Mouse (Mus musculus): ENCODE measurements around the gene Acap1.
"Not testable (repeated sequence)": the region's sequence is repeated elsewhere in the genome, so short reads cannot be mapped to it uniquely, and the experiment has no call there.

Gene Acap1

GRCm38 (mm10) chr11:69895291-69895690, at the start of gene Acap1:
Acap1 (minus strand) TSS chr11:69895539.
- DNase-seq (ENCODE audit: low read depth, low spot score), result no peak

- no peak for DNase-seq (ENCODE audit: low read depth, low spot score)
Measured at GRCm38 (mm10) chr11:69940962-69941361, 45.6 kb upstream of the Acap1 start.

- DNase-seq (ENCODE audit: low read depth, low spot score), result no peak
Measured at GRCm38 (mm10) chr11:69939731-69940130, 44.4 kb upstream of the Acap1 start.

DNA sequence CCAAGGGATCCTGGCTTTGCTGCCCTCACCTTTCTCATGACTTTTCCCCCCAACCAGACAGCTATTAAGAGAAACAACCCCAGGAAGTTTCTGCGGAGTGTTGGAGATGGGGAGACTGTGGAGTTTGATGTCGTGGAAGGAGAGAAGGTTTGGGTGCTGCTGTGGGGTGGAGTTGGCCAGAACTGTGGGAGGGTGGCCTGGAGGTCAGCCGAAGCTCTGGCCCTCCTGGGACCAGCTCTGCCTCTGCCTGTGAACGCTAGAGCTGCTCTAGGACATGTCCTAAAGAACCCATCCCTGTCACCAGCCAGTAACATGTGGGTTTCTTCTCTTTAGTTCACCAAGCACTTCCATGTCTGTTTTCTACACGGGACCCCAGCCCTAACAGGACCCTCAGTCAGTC, 43.8 kb upstream of the Acap1 start:
- no peak for DNase-seq (ENCODE audit: low read depth, low spot score)

GRCm38 (mm10) chr11:69938401-69938979, 43.2 kb upstream of the Acap1 start:
- DNase-seq (ENCODE audit: low read depth, low spot score), result no peak

DNA sequence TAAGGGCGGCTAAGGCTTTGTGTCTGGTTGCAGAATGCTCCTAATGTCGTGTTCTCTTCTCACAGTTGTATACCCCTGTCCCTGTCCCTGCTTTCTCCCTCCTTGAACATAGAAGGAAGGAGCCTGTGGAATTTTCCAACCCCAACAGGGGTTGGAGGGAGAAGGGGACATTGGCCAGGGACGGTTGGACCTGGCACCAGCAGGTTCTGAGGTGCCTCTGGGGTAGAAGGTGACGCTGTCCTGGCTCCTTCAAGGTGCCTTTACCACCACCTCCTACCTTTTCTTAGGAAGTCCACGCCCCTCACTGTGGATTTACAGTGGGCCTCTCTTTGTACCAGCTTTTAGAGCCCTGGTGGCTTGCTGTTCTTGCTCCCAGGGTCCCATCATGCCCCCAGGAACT, 42.5 kb upstream of the Acap1 start:
- DNase-seq (ENCODE audit: low read depth, low spot score), result no peak

DNA sequence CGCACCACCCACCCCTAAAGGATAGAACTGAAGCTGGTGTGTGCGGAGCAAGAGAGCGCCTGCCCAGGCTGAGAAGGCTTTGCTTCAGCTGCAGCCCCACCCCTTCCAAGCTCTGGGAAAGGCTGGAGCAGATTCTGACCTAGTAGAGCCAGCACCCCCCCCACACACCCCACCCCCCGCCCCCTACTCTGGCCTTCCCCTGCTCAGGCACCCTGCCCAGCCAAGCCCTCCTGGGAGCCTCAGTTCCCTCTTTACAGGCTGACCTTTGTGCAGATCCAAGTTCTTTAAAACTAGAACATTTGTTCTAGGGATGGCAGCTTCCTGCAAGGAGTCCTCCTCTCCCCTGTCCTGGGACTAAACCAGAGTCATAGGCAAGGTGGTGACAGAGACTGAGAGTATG, 42.0 kb upstream of the Acap1 start:
- no peak for DNase-seq (ENCODE audit: low read depth, low spot score)

GRCm38 (mm10) chr11:69936714-69937347, 41.5 kb upstream of the Acap1 start:
- DNase-seq (ENCODE audit: low read depth, low spot score), result no peak

GRCm38 (mm10) chr11:69936156-69936555, 40.8 kb upstream of the Acap1 start:
- DNase-seq (ENCODE audit: low read depth, low spot score), result no peak

DNA sequence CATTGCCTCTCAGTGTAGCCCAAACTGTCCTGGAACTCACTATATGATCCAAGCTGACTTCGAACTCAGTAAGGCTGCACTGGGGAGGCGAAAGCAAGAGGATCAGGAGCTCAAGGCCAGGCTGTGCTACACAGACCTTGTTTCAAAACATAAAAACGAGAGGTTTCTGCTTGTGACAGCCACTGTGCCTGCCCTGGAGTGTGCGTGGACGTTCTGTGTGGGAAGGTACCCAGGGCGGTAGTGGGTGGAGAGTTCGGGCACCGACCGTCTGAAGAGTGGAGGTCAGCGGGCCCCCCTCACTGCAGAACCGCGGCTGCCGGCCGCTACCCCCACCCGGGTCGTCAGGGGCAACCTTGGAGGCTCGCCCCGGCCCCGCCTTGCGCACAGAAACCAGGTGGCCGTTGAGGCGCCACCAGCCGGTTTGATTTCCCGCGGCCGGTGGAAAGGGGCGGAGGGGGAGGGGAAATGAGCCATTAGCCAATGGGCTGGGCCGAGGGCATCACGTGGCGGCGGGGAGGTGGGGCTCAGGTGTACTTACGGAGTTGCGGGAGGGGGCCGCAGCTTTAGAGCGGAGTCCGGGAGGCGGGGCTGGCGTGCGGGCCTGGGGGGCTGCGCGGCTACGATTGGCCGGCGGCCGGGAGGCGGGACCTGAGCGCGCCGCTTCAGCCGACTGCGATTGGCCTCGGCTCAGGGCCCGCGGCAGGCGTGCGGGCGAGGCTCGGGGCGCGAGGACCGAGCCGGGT, 40.0 kb upstream of the Acap1 start, which contains the start of gene Ybx2:
Ybx2 (plus strand) TSS at position 660 of the 743 bp plus-strand sequence.
- DNase-seq (ENCODE audit: low read depth, low spot score), result peak; percentile 77

GRCm38 (mm10) chr11:69934681-69935080, 39.3 kb upstream of the Acap1 start:
- DNase-seq (ENCODE audit: low read depth, low spot score), result no peak

DNA sequence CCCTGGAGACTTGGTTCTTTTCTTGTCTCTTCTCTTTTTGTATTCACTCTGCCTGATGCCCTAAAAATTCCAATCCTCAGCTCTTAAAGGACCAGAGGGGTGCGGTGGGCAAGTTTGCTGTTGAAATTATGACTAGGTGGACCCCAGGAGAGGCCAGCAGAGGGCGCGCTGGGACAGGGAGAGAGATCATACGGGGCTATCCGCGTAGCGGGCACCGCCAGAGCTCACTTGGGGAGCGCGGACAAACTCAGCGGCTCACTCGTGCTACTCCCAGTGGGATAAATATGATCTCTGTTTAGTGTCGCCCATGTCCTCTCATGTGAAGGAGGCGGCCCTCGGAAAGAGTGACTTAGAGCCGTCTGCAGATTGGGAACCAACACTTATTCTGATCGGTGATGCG, 38.8 kb upstream of the Acap1 start:
- peak; percentile 71 for DNase-seq (ENCODE audit: low read depth, low spot score)

DNA sequence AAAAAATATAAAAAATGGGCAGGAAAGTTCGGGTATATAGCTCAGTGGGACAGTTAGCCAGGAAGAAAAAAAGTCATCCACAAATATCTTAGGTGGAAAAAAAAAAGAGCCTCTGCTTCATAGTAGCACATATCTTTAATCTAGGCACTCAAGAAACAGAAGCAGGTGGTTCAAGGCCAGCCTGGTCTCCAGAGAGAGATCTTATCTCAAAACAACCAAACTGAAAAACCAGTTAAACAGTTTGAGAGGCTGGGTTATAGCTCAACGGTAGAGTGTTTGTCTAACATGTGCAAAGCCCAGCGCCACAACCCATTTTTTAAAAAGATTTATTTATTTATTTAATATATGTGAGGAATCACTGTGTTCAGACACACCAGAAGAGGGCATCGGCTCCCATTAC, 37.7 kb upstream of the Acap1 start:
- no peak for DNase-seq (ENCODE audit: low read depth, low spot score)

DNA sequence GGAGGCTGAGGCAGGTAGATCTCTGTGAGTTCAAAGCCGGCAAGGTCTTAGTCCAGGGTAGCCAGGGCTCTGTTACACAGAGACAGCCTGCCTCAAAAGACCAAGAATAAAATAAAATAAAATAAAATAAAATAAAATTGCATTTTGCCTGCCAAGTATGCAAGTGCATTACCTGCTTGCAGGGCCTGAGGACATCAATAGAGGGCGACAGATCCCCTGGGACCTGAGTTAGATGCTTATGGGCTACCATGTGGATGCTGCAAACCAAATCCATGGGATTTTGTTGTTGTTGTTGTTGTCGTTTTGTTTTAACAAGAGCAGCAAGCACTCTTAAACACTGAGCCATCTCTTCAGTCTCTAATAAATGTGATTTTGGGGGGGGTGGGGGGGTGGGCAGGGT, 36.9 kb upstream of the Acap1 start:
- no peak for DNase-seq (ENCODE audit: low read depth, low spot score)

DNA sequence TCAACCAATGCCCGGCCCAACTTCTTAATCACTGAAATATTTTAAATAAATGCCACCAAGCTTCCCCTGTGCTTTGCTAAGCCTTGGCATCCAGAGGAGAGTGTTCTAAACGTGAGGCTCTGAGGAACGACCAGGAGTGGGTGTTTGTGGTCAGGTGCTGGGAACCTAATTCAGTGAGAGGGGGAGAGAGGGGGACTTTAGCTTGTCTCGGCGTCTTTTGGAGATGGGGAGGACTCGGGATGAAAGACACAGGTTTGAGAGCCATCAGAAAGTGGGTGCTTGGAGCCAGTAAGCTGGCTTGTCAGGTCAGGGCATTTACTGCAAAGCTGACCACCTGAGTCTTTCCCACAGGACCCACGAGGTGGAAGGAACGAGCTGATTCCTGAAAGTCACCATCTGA, 36.4 kb upstream of the Acap1 start:
- DNase-seq (ENCODE audit: low read depth, low spot score), result no peak

GRCm38 (mm10) chr11:69930967-69931537, 35.7 kb upstream of the Acap1 start:
- DNase-seq (ENCODE audit: low read depth, low spot score), result no peak

DNA sequence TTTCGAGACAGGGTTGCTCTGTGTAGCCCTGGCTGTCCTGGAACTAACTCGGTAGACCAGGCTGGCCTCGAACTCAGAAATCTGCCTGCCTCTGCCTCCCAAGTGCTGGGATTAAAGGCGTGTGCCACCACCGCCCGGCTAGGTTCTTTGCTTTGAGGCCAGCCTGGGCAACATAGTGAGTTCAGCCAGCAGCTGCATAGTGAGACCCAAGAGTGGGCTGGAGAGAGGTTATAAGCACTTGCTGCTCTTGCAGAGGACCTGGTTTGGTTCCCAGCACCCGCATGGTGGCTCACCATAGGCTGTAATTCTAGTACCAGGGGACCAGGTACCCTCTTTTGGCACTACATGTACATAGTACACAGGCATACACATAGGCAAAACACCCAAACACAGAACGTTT, 34.8 kb upstream of the Acap1 start:
- not testable (repeated sequence) for DNase-seq (ENCODE audit: low read depth, low spot score)

DNA sequence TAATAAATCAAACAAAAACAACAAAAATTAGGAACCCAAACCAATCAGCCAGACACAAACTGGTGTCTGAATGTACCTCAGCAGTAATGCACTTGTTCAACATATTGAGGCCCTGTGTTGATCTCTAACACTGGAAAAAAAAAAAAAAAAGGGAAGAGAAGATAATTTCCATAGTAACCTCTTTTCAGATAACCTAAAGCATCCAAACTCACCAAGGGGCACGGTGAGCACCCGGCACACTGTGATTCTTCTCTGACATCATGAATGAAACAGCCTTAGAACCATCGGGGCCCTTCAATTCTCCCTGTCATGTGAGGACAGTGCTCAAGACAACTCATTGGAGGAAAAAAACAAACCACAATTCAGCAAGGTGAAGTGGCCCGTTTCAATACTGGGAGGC, 34.4 kb upstream of the Acap1 start:
- DNase-seq (ENCODE audit: low read depth, low spot score), result no peak

DNA sequence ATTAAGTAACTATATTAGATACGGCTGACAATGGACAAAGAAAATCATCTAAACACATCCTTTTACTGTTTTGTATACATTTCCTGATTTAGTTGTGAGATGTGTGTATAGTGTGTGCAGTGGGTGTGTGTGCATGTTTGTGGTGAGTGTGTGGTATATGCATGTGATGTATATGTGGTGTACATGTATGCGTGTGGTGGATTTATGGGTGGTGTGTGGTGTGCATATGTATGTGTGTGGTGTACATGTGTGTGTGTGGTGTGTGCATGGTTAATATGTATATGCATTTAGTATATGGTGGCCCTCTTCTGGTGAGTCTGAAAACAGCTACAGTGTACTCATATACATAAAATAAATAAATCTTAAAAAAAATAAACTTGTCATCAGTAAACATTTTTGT, 32.2 kb upstream of the Acap1 start:
- DNase-seq (ENCODE audit: low read depth, low spot score), result no peak

DNA sequence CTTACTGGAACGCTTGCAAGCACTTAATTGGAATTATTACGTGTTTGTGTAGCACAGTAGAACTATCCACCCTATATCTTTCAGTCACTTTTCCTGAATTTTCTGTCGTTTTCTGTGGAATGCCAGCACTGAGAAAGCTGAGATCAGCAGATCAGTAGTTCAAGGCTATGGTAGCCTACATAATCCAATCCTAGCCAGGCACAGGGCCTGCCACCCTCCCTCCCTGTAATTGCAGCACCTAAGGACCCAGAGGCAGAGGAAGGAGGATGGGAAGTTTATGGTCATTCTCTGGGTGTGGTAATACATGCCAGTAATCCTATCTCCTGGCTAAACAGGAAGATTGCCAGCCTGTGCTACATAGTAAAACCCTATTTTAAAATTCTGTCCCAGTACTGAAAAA, 27.5 kb upstream of the Acap1 start:
- no peak for DNase-seq (ENCODE audit: low read depth, low spot score)

- no peak for DNase-seq (ENCODE audit: low read depth, low spot score)
Measured at GRCm38 (mm10) chr11:69922012-69922756, 26.8 kb upstream of the Acap1 start.

Measured in retina, adult 2 months (tissue).